Mouse (Mus musculus) MEL (cell line): ENCODE measurements around the gene Nek2. TPM values are rescaled to one million over a fixed set of nuclear protein-coding genes. Genes with fewer than 3 reads are reported as not detected.
A peak's percentile ranks its signal among the peaks of the same experiment; 100 is the strongest.

Experiments
- DNase-seq: peaks from one replicate; pipeline ENCODE4 v3.0.0; 2011; ENCODE audit warnings: low read depth, low spot score
- H3K27ac ChIP-seq: 2 replicates; pipeline ENCODE4 v1.5.1; 2012; ENCODE audit warnings: low read depth, mild to moderate bottlenecking, control low read depth, low read length, moderate library complexity; ENCODE audit not compliant: control insufficient read depth
- H3K27me3 ChIP-seq, 2 experiments: fragments of 150-350 bp in 1 of 2; sonication (generic) in 1 of 2; 2 replicates each; pipeline ENCODE4 v1.6.1; 2012; ENCODE audit warnings: low read length in 2 of 2, mild to moderate bottlenecking in 2 of 2, improper control_type of control experiment in 1 of 2, moderate library complexity in 1 of 2; ENCODE audit not compliant: insufficient read depth in 2 of 2, control insufficient read depth in 1 of 2
- H3K36me3 ChIP-seq, 2 experiments: 2 replicates each; pipeline ENCODE4 v1.6.1; 2012 to 2014; ENCODE audit warnings: low read length in 2 of 2, improper control_type of control experiment in 1 of 2, inconsistent platforms in 1 of 2, mild to moderate bottlenecking in 1 of 2; ENCODE audit not compliant: insufficient read depth in 2 of 2, control insufficient read depth in 1 of 2
- H3K4me1 ChIP-seq, 2 experiments: fragments of 150-350 bp in 1 of 2; sonication (generic) in 1 of 2; 2 replicates each; pipeline ENCODE4 v1.6.1; 2012; ENCODE audit warnings: low read length in 2 of 2, improper control_type of control experiment in 1 of 2, mild to moderate bottlenecking in 1 of 2; ENCODE audit not compliant: insufficient read depth in 2 of 2, control insufficient read depth in 1 of 2
- H3K4me3 ChIP-seq, 2 experiments: fragments of 150-350 bp in 1 of 2; sonication (generic) in 1 of 2; 2 replicates each; pipeline ENCODE4 v1.5.1; 2012; ENCODE audit warnings: low read depth in 2 of 2, low read length in 2 of 2, mild to moderate bottlenecking in 2 of 2, moderate library complexity in 2 of 2, control low read depth in 1 of 2, improper control_type of control experiment in 1 of 2; ENCODE audit not compliant: control insufficient read depth in 1 of 2, insufficient read depth in 1 of 2
- H3K79me2 ChIP-seq: 2 replicates; pipeline ENCODE4 v1.6.1; 2012; ENCODE audit warnings: mild to moderate bottlenecking, low read length, moderate library complexity; ENCODE audit not compliant: control insufficient read depth, poor library complexity, insufficient read depth
- H3K9ac ChIP-seq: 2 replicates; pipeline ENCODE4 v1.6.1; 2012; ENCODE audit warnings: low read depth, mild to moderate bottlenecking, control low read depth, low read length, moderate library complexity; ENCODE audit not compliant: control insufficient read depth, poor library complexity, severe bottlenecking
- H3K9me3 ChIP-seq: fragments of 150-350 bp; sonication (generic); replicated peaks from 2 replicates; pipeline ENCODE4 v1.6.1; 2012; ENCODE audit warnings: mild to moderate bottlenecking, low read length, improper control_type of control experiment, moderate library complexity; ENCODE audit not compliant: insufficient read depth
- BHLHE40 ChIP-seq: IDR thresholded peaks from 2 replicates; pipeline ENCODE4 v1.6.1; 2012; ENCODE audit warnings: low read depth, mild to moderate bottlenecking, inconsistent platforms, low read length, improper control_type of control experiment, borderline replicate concordance
- CHD1 ChIP-seq: IDR thresholded peaks from 2 replicates; pipeline ENCODE4 v1.6.1; 2012; ENCODE audit warnings: low read depth, mild to moderate bottlenecking, inconsistent platforms, low read length, improper control_type of control experiment
- CTCF ChIP-seq, 3 experiments: IDR thresholded peaks in 2 of 3; conservative IDR thresholded peaks in 1 of 3; 2 replicates each; pipeline ENCODE4 v1.5.1; 2011 to 2012; ENCODE audit warnings: low read length in 3 of 3, low read depth in 2 of 3, mild to moderate bottlenecking in 2 of 3, improper control_type of control experiment in 1 of 3, inconsistent platforms in 1 of 3, mixed read lengths in 1 of 3, moderate library complexity in 1 of 3; ENCODE audit not compliant: control insufficient read depth in 1 of 3, insufficient read depth in 1 of 3, poor library complexity in 1 of 3, severe bottlenecking in 1 of 3
- ELF1 ChIP-seq: IDR thresholded peaks from 2 replicates; pipeline ENCODE4 v1.6.1; 2014; ENCODE audit warnings: low read depth, mild to moderate bottlenecking, inconsistent platforms, low read length, improper control_type of control experiment, moderate library complexity
- EP300 ChIP-seq, 2 experiments: IDR thresholded peaks; 2 replicates each; pipeline ENCODE4 v1.6.1; 2011; ENCODE audit warnings: improper control_type of control experiment in 2 of 2, low read length in 2 of 2, low read depth in 1 of 2, mild to moderate bottlenecking in 1 of 2
- ETS1 ChIP-seq: IDR thresholded peaks from 2 replicates; pipeline ENCODE4 v1.6.1; 2012; ENCODE audit warnings: low read depth, mild to moderate bottlenecking, inconsistent platforms, low read length, improper control_type of control experiment, moderate library complexity
- GATA1 ChIP-seq: IDR thresholded peaks from 2 replicates; pipeline ENCODE4 v1.6.1; 2011; ENCODE audit warnings: low read depth, low read length, improper control_type of control experiment
- HCFC1 ChIP-seq: IDR thresholded peaks from 2 replicates; pipeline ENCODE4 v1.6.1; 2012; ENCODE audit warnings: low read depth, mild to moderate bottlenecking, inconsistent platforms, low read length, improper control_type of control experiment, moderate library complexity
- JUND ChIP-seq: IDR thresholded peaks from 2 replicates; pipeline ENCODE4 v1.6.1; 2011; ENCODE audit warnings: low read depth, mild to moderate bottlenecking, improper control_type of control experiment, low read length
- KAT2A ChIP-seq: conservative IDR thresholded peaks from 2 replicates; pipeline ENCODE4 v1.6.1; 2012; ENCODE audit warnings: low read depth, low read length, improper control_type of control experiment, inconsistent platforms
- MAFK ChIP-seq: IDR thresholded peaks from 2 replicates; pipeline ENCODE4 v1.6.1; 2011; ENCODE audit warnings: low read depth, mild to moderate bottlenecking, low read length, improper control_type of control experiment, borderline replicate concordance
- MAX ChIP-seq: IDR thresholded peaks from 2 replicates; pipeline ENCODE4 v1.6.1; 2011; ENCODE audit warnings: low read length, improper control_type of control experiment
- MAZ ChIP-seq: IDR thresholded peaks from 2 replicates; pipeline ENCODE4 v1.6.1; 2012; ENCODE audit warnings: low read depth, mild to moderate bottlenecking, inconsistent platforms, low read length, improper control_type of control experiment
- MXI1 ChIP-seq: IDR thresholded peaks from 2 replicates; pipeline ENCODE4 v1.6.1; 2011; ENCODE audit warnings: mild to moderate bottlenecking, low read depth, low read length, improper control_type of control experiment
- MYB ChIP-seq: IDR thresholded peaks from 2 replicates; pipeline ENCODE4 v1.6.1; 2011; ENCODE audit warnings: mild to moderate bottlenecking, low read depth, low read length, improper control_type of control experiment
- MYC ChIP-seq: IDR thresholded peaks from 2 replicates; pipeline ENCODE4 v1.6.1; 2011; ENCODE audit warnings: low read depth, mild to moderate bottlenecking, low read length, improper control_type of control experiment, moderate library complexity
- NELFE ChIP-seq: IDR thresholded peaks from 2 replicates; pipeline ENCODE4 v1.6.1; 2011; ENCODE audit warnings: low read depth, low read length, improper control_type of control experiment
- NRF1 ChIP-seq: IDR thresholded peaks from 2 replicates; pipeline ENCODE4 v1.6.1; 2014; ENCODE audit warnings: low read depth, mild to moderate bottlenecking, inconsistent platforms, low read length, improper control_type of control experiment, moderate library complexity; ENCODE audit not compliant: poor library complexity, insufficient read depth, severe bottlenecking
- POLR2A ChIP-seq, 2 experiments: IDR thresholded peaks; 2 replicates each; pipeline ENCODE4 v1.6.1; 2011 to 2012; ENCODE audit warnings: low read length in 2 of 2, mild to moderate bottlenecking in 2 of 2, control low read depth in 1 of 2, improper control_type of control experiment in 1 of 2, low read depth in 1 of 2, moderate library complexity in 1 of 2; ENCODE audit not compliant: control insufficient read depth in 1 of 2, insufficient read depth in 1 of 2, poor library complexity in 1 of 2
- POLR2AphosphoS2 ChIP-seq: IDR thresholded peaks from 2 replicates; pipeline ENCODE4 v1.6.1; 2011; ENCODE audit warnings: low read length, improper control_type of control experiment
- POLR2AphosphoS5 ChIP-seq: IDR thresholded peaks from 2 replicates; pipeline ENCODE4 v1.6.1; 2012; ENCODE audit warnings: low read depth, borderline replicate concordance, mild to moderate bottlenecking, inconsistent platforms, low read length, moderate library complexity, mixed read lengths
- RAD21 ChIP-seq: IDR thresholded peaks from 2 replicates; pipeline ENCODE4 v1.6.1; 2011; ENCODE audit warnings: mild to moderate bottlenecking, low read depth, low read length, improper control_type of control experiment
- RCOR1 ChIP-seq: IDR thresholded peaks from 2 replicates; pipeline ENCODE4 v1.6.1; 2012; ENCODE audit warnings: low read depth, mild to moderate bottlenecking, inconsistent platforms, low read length, improper control_type of control experiment
- SIN3A ChIP-seq: IDR thresholded peaks from 2 replicates; pipeline ENCODE4 v1.6.1; 2012; ENCODE audit warnings: low read length, improper control_type of control experiment, inconsistent platforms
- SMC3 ChIP-seq: IDR thresholded peaks from 2 replicates; pipeline ENCODE4 v1.6.1; 2011; ENCODE audit warnings: low read depth, low read length, improper control_type of control experiment
- TAL1 ChIP-seq: IDR thresholded peaks from 2 replicates; pipeline ENCODE4 v1.6.1; 2012; ENCODE audit warnings: mild to moderate bottlenecking, inconsistent platforms, low read length, moderate library complexity, mixed read lengths
- TBP ChIP-seq: IDR thresholded peaks from 2 replicates; pipeline ENCODE4 v1.8.0; 2011; ENCODE audit warnings: low read depth, low read length, improper control_type of control experiment
- TCF12 ChIP-seq: IDR thresholded peaks from 2 replicates; pipeline ENCODE4 v1.6.1; 2014; ENCODE audit warnings: low read depth, mild to moderate bottlenecking, inconsistent platforms, low read length, improper control_type of control experiment, moderate library complexity
- UBTF ChIP-seq: IDR thresholded peaks from 2 replicates; pipeline ENCODE4 v1.6.1; 2012; ENCODE audit warnings: low read depth, mild to moderate bottlenecking, inconsistent platforms, low read length, improper control_type of control experiment, moderate library complexity, borderline replicate concordance; ENCODE audit not compliant: insufficient read depth
- USF1 ChIP-seq: IDR thresholded peaks from 2 replicates; pipeline ENCODE4 v1.6.1; 2014; ENCODE audit warnings: low read depth, mild to moderate bottlenecking, inconsistent platforms, low read length, improper control_type of control experiment, moderate library complexity
- USF2 ChIP-seq, 2 experiments: IDR thresholded peaks; 2 replicates each; pipeline ENCODE4 v1.6.1; 2011 to 2012; ENCODE audit warnings: improper control_type of control experiment in 2 of 2, low read length in 2 of 2, borderline replicate concordance in 1 of 2, inconsistent platforms in 1 of 2, low read depth in 1 of 2, mild to moderate bottlenecking in 1 of 2; ENCODE audit not compliant: insufficient read depth in 1 of 2
- ZC3H11A ChIP-seq: IDR thresholded peaks from 2 replicates; pipeline ENCODE4 v1.6.1; 2012; ENCODE audit warnings: low read depth, mild to moderate bottlenecking, inconsistent platforms, low read length, improper control_type of control experiment
- ZKSCAN1 ChIP-seq: IDR thresholded peaks from 2 replicates; pipeline ENCODE4 v1.6.1; 2012; ENCODE audit warnings: low read depth, mild to moderate bottlenecking, inconsistent platforms, low read length, improper control_type of control experiment, moderate library complexity
- ZNF384 ChIP-seq: IDR thresholded peaks from 2 replicates; pipeline ENCODE4 v1.6.1; 2012; ENCODE audit warnings: low read depth, mild to moderate bottlenecking, inconsistent platforms, low read length, improper control_type of control experiment
- polyA plus RNA-seq, 2 experiments: library from polyadenylated mRNA; stranded (reverse) in 1 of 2; unstranded in 1 of 2; fragments of >175 nt in 1 of 2; fragments of >200 nt in 1 of 2; gene quantifications; 2 replicates each; pipeline versions ENCODE4 v1.2.1 to v1.2.4; 2012; ENCODE audit warnings: low replicate concordance in 2 of 2, low read depth in 1 of 2; ENCODE audit not compliant: insufficient read length in 2 of 2, insufficient read depth in 1 of 2, missing spikeins in 1 of 2
- total RNA-seq: library from RNA; depleted of rRNA; stranded (reverse); fragments of 300-350 nt; gene quantifications from 2 replicates; pipeline ENCODE4 v1.2.3, GENCODE M21; 2012

Nek2 gene
- total and polyA plus RNA-seq, 3 experiments = 34.9 to 56.5 TPM; not detected in 1

DNA sequence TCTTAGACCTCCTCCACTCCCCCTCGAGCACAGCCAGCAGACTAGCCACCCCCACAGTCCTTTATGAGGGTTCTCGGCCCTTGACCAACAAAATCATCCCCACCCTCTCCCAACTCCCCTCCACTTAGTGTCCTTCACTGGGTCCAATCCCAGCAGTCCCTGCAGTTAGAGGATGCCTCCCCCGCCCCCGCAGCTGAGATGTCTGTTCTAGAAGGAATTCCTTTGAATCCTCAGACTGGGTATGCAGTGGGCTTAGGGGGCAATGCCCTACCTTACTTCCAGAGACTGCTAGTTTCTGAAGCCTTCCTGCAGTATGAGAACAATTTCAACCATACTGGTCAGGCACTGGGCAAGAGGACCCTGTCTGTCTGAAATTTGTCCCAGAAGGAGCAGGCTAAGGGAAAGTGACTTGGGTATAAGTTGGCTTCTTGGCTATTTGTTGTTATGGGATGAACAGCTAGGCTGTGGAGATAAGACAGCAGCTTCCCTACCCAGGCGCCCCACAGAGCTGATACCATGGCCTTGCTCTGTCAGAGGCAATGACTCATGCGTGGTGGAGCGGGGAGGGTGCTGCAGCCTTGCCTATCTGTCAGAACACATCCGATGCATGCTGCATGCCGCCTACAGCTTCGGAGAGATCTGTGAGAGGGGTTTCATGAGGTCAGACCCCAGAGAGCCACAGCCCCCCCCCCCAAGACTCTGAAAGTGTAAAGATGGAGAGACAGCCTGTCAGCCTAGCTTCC lies 34.1 kb downstream of the Nek2 start:
- peaks cover 0 to 28% of the 10 kb centered on the region in 2 experiments; a peak in 2 of 4 replicates for H3K36me3 ChIP-seq
- H3K79me2 ChIP-seq = no peaks in the 10 kb centered on the region
- H3K4me3 ChIP-seq = peak overlapping the region in 1 of 2 experiments; percentile 5; a peak in 2 of 4 replicates
- H3K27ac ChIP-seq = peak overlapping the region; percentile 87
- H3K9ac ChIP-seq = peak overlapping the region; percentile 34
- 0 out of 4 replicates have a peak, but pooled peaks of 1 of the 2 experiments have one; percentile 14 for TF ChIP-seq POLR2A (IDR thresholded peaks at IDR 0.05; ENCODE audit: control insufficient read depth in 1 of 2, insufficient read depth in 1 of 2, low read depth in 1 of 2, low read length in 2 of 2, poor library complexity in 1 of 2)
- TF ChIP-seq USF2 (IDR thresholded peaks at IDR 0.05; ENCODE audit: borderline replicate concordance in 1 of 2, insufficient read depth in 1 of 2, low read depth in 1 of 2, low read length in 2 of 2) = no peak
- no peak for TF ChIP-seq ZKSCAN1
- peak; percentile 96 for TF ChIP-seq TCF12
- TF ChIP-seq MAFK = 0 out of 2 replicates have a peak, but pooled peaks have one; percentile 65
- peak; percentile 73 for TF ChIP-seq MAX
- TF ChIP-seq CHD1 = no peak
- peak; percentile 38; the same call in 1 of the 2 replicates for TF ChIP-seq BHLHE40
- TF ChIP-seq POLR2AphosphoS2 = no peak
- no peak for TF ChIP-seq POLR2AphosphoS5
- TF ChIP-seq TAL1 = peak; percentile 97
- TF ChIP-seq RAD21 = no peak
- TF ChIP-seq ZNF384 = no peak
- TF ChIP-seq KAT2A = no peak
- peak; percentile 91 for TF ChIP-seq SIN3A
- TF ChIP-seq MYB = peak; percentile 60
- no peak for TF ChIP-seq SMC3
- no peak for TF ChIP-seq ELF1
- no peak for TF ChIP-seq CTCF (IDR thresholded peaks at IDR 0.05 in 2 of 3, conservative IDR thresholded peaks at IDR 0.05 in 1 of 3; ENCODE audit: control insufficient read depth in 1 of 3, insufficient read depth in 1 of 3, low read depth in 2 of 3, low read length in 3 of 3, poor library complexity in 1 of 3, severe bottlenecking in 1 of 3)
- TF ChIP-seq MAZ = peak; percentile 93
- TF ChIP-seq EP300 (IDR thresholded peaks at IDR 0.05; ENCODE audit: low read depth in 1 of 2, low read length in 2 of 2) = peak; percentile 98 to 99
- TF ChIP-seq JUND = peak; percentile 96
- TF ChIP-seq GATA1 = peak; percentile 96
- no peak for TF ChIP-seq USF1
- TF ChIP-seq NRF1 = peak; percentile 43; the same call in 1 of the 2 replicates
- TF ChIP-seq RCOR1 = peak; percentile 86; the same call in 1 of the 2 replicates
- peak; percentile 77; the same call in 1 of the 2 replicates for TF ChIP-seq MYC
- 0 out of 2 replicates have a peak, but pooled peaks have one; percentile 55 for TF ChIP-seq HCFC1
- peak; percentile 45 for TF ChIP-seq NELFE
- TF ChIP-seq UBTF = no peak
- TF ChIP-seq TBP = no peak
- TF ChIP-seq MXI1 = peak; percentile 90
- peak; percentile 97 for TF ChIP-seq ETS1
- TF ChIP-seq ZC3H11A = no peak
- TF ChIP-seq, all 39 proteins: peak for 19
- Histone ChIP-seq H3K4me1 (peaks cover 16 to 49% of the 10 kb centered on the region in 2 experiments), H3K27me3 (no peaks in the 10 kb centered on the region), H3K9me3 (no peaks in the 10 kb centered on the region)
- DNase-seq = peak; percentile 96
